Mouse (Mus musculus) cortical plate, adult 2 months (tissue): ENCODE data around the gene Cds1.

Source experiments
- CTCF ChIP-seq: fragments of 200-500 bp; IDR thresholded peaks from 2 replicates; pipeline ENCODE4 v1.5.1; 2011; ENCODE audit warnings: mild to moderate bottlenecking, control low read depth, low read length; ENCODE audit not compliant: insufficient read depth; ENCODE audit errors: extremely low read depth
- POLR2A ChIP-seq: fragments of 200-500 bp; IDR thresholded peaks from 2 replicates; pipeline ENCODE4 v1.6.1; 2011; ENCODE audit warnings: mild to moderate bottlenecking, low read length, control low read depth; ENCODE audit not compliant: insufficient read depth; ENCODE audit errors: extremely low read depth

DNA sequence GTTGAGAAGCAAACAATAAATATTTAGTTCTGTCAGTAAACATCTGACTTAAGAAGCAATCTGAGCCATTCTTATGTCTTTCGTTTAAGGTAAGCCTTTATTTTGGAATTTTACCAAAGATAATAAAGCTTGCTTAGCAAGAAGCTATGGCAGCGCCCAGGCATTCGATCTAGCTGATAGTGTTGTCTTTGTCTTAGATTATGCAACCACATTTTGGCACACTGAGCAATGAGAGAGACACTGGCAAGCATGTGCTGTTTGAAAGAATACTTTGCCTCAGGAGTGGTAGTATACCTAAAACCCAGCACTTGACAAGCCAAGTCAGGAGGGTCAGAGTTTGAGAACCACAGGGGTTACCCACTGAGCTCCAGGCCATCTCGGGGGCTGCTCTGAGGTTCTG is 16.0 kb downstream of the Cds1 start:
- no peak for TF ChIP-seq CTCF
- no peak for TF ChIP-seq POLR2A
